Comparison of ENCODE assay signal across 20 mouse cellular contexts in the genomic region with DNA sequence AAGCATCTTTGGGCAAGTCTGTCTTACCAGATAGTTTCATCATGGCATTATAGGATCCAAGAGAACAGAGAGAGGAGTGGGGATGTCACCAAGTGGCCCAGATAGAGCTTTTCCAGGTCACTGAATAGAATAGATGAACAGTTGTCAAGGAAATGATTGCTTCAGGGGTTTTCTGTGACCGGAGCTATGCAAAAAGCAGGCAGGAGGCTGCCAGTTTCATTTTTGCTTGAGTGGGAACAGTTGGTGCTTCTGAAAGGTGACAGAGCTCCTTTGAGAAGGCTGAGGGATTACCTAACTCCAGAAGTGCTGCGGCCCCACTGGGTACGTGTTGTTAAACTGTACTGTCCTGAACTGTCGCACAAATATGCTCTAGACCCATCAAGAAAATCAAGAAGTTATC. TPM values are rescaled to one million over a fixed set of nuclear protein-coding genes. Genes with fewer than 3 reads are reported as not detected.
DNase-seq lines count a peak whose midpoint lies in the region; ATAC-seq and TF ChIP-seq lines count a peak whose summit lies in the region.
"Had no signal": no experiment of that assay in that cellular context is flagged by ENCODE, and none has a peak within 500 bp of the region (broad histone marks: within the 10 kb centered on the region; RNA-seq: fewer than 3 reads in every experiment).

No protein-coding gene starts in this region.

- H3K4me1 ChIP-seq in lung, adult 2 months (ENCODE audit: control insufficient read depth, insufficient read depth, low read length), result no peaks in the 10 kb centered on the region
- H3K4me1 ChIP-seq: heart, embryonic 13.5 days; hindbrain, embryonic 15.5 days; midbrain, embryonic 10.5 days; neural tube, embryonic 13.5 days; stomach, embryonic 15.5 days had no signal

- peak; percentile 29 for DNase-seq in lung, postnatal 36 days
- DNase-seq in lung, adult 2 months, result no peak
- DNase-seq in cerebellum, adult 11-12 months, result peak; percentile 40
- DNase-seq in cerebellum, postnatal 10 days, result peak; percentile 50 to 57
- no peak for DNase-seq in gastrocnemius, postnatal 25 days
- DNase-seq in adrenal gland, adult 8-10 months, result no peak
- DNase-seq: embryo, embryonic 11 days; forebrain, postnatal 0 days; thymus, adult 18-20 months had no signal

- no peak for ATAC-seq in megakaryocyte progenitor cell, adult 5-6 weeks (replicated peaks; ENCODE audit: poor library complexity)
- ATAC-seq: forebrain, postnatal 0 days; intestine, embryonic 16.5 days had no signal

- no peak for TF ChIP-seq CTCF in lung, adult 2 months (IDR thresholded peaks at IDR 0.05; ENCODE audit: insufficient read depth, low read length)

- no peak overlapping the region for H3K4me3 ChIP-seq in lung, adult 2 months (replicated peaks; ENCODE audit: extremely low read depth, low read depth, low read length)
- H3K4me3 ChIP-seq: heart, embryonic 13.5 days; hindbrain, embryonic 15.5 days; midbrain, embryonic 10.5 days; neural tube, embryonic 13.5 days; stomach, embryonic 15.5 days had no signal

- 77% methylated on average over 4 of the region's 4 CpGs for WGBS in lung, adult 2 months

- TF ChIP-seq POLR2A in lung, adult 2 months (IDR thresholded peaks at IDR 0.05; ENCODE audit: borderline replicate concordance, extremely low read depth, low read depth, low read length), result no peak

RNA-seq across cellular contexts. Expression of a gene that starts 38.2 kb away (rescaled TPM):
- polyA plus RNA-seq in lung, adult 2 months (2012; rRNA removed), result not detected in 2 replicates
- total RNA-seq in megakaryocyte progenitor cell, adult 5-6 weeks (2015), result not detected in 2 replicates
- not detected in 2 replicates for total RNA-seq in megakaryocyte progenitor cell, adult 5-6 weeks (2017)
- under 1 TPM in 1 of 2 experiments, not detected in 1; 0.10 TPM for total RNA-seq in gastrocnemius, postnatal 25 days (2021)
- under 1 TPM; 0.09 to 0.77 (median 0.30) TPM for total RNA-seq in adrenal gland, adult 8-10 months (2022)
- total RNA-seq: granulocyte monocyte progenitor cell, adult 5-6 weeks; heart, postnatal 25 days had no signal
- polyA plus RNA-seq: C2C12; liver, embryonic 14.5 days had no signal

Comparison
In these comparisons a context has a peak if more than half of its experiments do, and no peak if none do; other contexts are left out.
1. DNase-seq: peak in lung, postnatal 36 days (single experiment), cerebellum, adult 11-12 months (single experiment) and cerebellum, postnatal 10 days (2 of 2); none in lung, adult 2 months (single experiment), gastrocnemius, postnatal 25 days (single experiment) and adrenal gland, adult 8-10 months (single experiment).